Mouse (Mus musculus) megakaryocyte-erythroid progenitor cell, adult 5-6 weeks (primary cell): Measurements from ENCODE around the gene Ccdc167. TPM values are rescaled to one million over a fixed set of nuclear protein-coding genes. Genes with fewer than 3 reads are reported as not detected.

Experiments used
- ATAC-seq: replicated peaks from 2 replicates; pipeline ENCODE4 v1.8.0; 2016; ENCODE audit warnings: mild to moderate bottlenecking, inconsistent platforms; ENCODE audit not compliant: severe bottlenecking, poor library complexity, low FRiP score, low TSS enrichment
- total RNA-seq, 2 experiments: library from RNA; stranded (forward) in 1 of 2; stranded (reverse) in 1 of 2; fragments of 200-1000, 215-1000 nt in 1 of 2; fragments of >200 nt in 1 of 2; fragmentation: Nextera tagmentation in 1 of 2; gene quantifications; 2 replicates each; pipeline ENCODE4 v1.2.3; 2014 to 2017

The Ccdc167 gene
- total RNA-seq, 2 experiments from 2014 or later, result 6.0 to 20.4 TPM

GRCm38 (mm10) chr17:29690257-29690656 is 26.6 kb downstream of the Ccdc167 start:
- no peak for ATAC-seq

- no peak for ATAC-seq
These were observed 28.2 kb downstream of the Ccdc167 start for GRCm38 (mm10) chr17:29688610-29689009.

- ATAC-seq, result no peak
These were observed 29.5 kb downstream of the Ccdc167 start for GRCm38 (mm10) chr17:29687373-29687772.

GRCm38 (mm10) chr17:29686771-29687170 is 30.1 kb downstream of the Ccdc167 start:
- peak; percentile 63 for ATAC-seq

GRCm38 (mm10) chr17:29684275-29684674 is 32.6 kb downstream of the Ccdc167 start:
- peak; percentile 60 for ATAC-seq

GRCm38 (mm10) chr17:29683127-29683526 is 33.7 kb downstream of the Ccdc167 start:
- ATAC-seq, result no peak

- ATAC-seq, result no peak
These were observed 34.6 kb downstream of the Ccdc167 start for GRCm38 (mm10) chr17:29682261-29682660.

GRCm38 (mm10) chr17:29681669-29682068 is 35.2 kb downstream of the Ccdc167 start:
- ATAC-seq, result no peak

GRCm38 (mm10) chr17:29680921-29681320 is 35.9 kb downstream of the Ccdc167 start:
- ATAC-seq, result no peak

GRCm38 (mm10) chr17:29680174-29680573 is 36.7 kb downstream of the Ccdc167 start:
- ATAC-seq, result no peak

- ATAC-seq, result no peak
These were observed 37.6 kb downstream of the Ccdc167 start for GRCm38 (mm10) chr17:29679038-29679767.

- no peak for ATAC-seq
These were observed 38.3 kb downstream of the Ccdc167 start for GRCm38 (mm10) chr17:29678526-29678925.

- no peak for ATAC-seq
These were observed 43.5 kb downstream of the Ccdc167 start for GRCm38 (mm10) chr17:29673325-29673724.

- no peak for ATAC-seq
These were observed 45.8 kb downstream of the Ccdc167 start for GRCm38 (mm10) chr17:29671021-29671420.

- peak; percentile 70 for ATAC-seq
These were observed 46.9 kb downstream of the Ccdc167 start for GRCm38 (mm10) chr17:29669936-29670335.

- ATAC-seq, result no peak
These were observed 47.8 kb downstream of the Ccdc167 start for GRCm38 (mm10) chr17:29669030-29669429.

- ATAC-seq, result no peak
These were observed 48.5 kb downstream of the Ccdc167 start for GRCm38 (mm10) chr17:29668051-29668986.

- ATAC-seq, result no peak
These were observed 54.7 kb downstream of the Ccdc167 start for GRCm38 (mm10) chr17:29662145-29662544.

GRCm38 (mm10) chr17:29660762-29661391 is 56.0 kb downstream of the Ccdc167 start:
- ATAC-seq, result peak; percentile 17; the same call in 1 of the 2 replicates
